Comparison of ENCODE assay signal across 29 mouse cellular contexts in genomic region chr7:110078168-110078567, GRCm38 (mm10). TPM values are rescaled to one million over a fixed set of nuclear protein-coding genes. Genes with fewer than 3 reads are reported as not detected.
DNase-seq lines count a peak whose midpoint lies in the region; ATAC-seq and TF ChIP-seq lines count a peak whose summit lies in the region.
"Had no signal": no experiment of that assay in that cellular context is flagged by ENCODE, and none has a peak within 500 bp of the region (broad histone marks: within the 10 kb centered on the region; RNA-seq: fewer than 3 reads in every experiment).

No protein-coding gene starts in this region.

- no peaks in the 10 kb centered on the region for H3K9me3 ChIP-seq in forebrain, embryonic 15.5 days
- H3K9me3 ChIP-seq: embryonic facial prominence, embryonic 10.5 days; embryonic facial prominence, embryonic 13.5 days; forebrain, embryonic 12.5 days; heart, embryonic 10.5 days; heart, embryonic 13.5 days had no signal

- H3ac ChIP-seq in C2C12 (ENCODE audit: control insufficient read depth, insufficient read length, low read depth): no peak overlapping the region

- H3K27ac ChIP-seq in forebrain, embryonic 15.5 days (replicated peaks): no peak overlapping the region
- H3K27ac ChIP-seq: embryonic facial prominence, embryonic 10.5 days; embryonic facial prominence, embryonic 13.5 days; forebrain, embryonic 12.5 days; gastrocnemius, adult 2 months; heart, embryonic 10.5 days; heart, embryonic 13.5 days; hindbrain, embryonic 14.5 days; hindbrain, postnatal 0 days had no signal

- H3K27me3 ChIP-seq in C2C12 (ENCODE audit: control insufficient read depth, insufficient read depth, insufficient read length): no peaks in the 10 kb centered on the region
- no peaks in the 10 kb centered on the region for H3K27me3 ChIP-seq in splenic B cell, adult 2 months (ENCODE audit: control insufficient read depth, insufficient read depth, low read length, poor library complexity, severe bottlenecking)
- H3K27me3 ChIP-seq in forebrain, embryonic 15.5 days: no peaks in the 10 kb centered on the region
- H3K27me3 ChIP-seq: embryonic facial prominence, embryonic 13.5 days; forebrain, embryonic 12.5 days; heart, embryonic 13.5 days had no signal

- 0 out of 2 replicates have a peak, but pooled peaks have one; percentile 41 for ATAC-seq in megakaryocyte-erythroid progenitor cell, adult 5-6 weeks (replicated peaks; ENCODE audit: low FRiP score, low TSS enrichment, poor library complexity, severe bottlenecking)
- no peak for ATAC-seq in forebrain, embryonic 15.5 days (replicated peaks)
- no peak for ATAC-seq in megakaryocyte, adult 5-6 weeks (ENCODE audit: poor library complexity, severe bottlenecking)
- ATAC-seq: forebrain, embryonic 16.5 days; hindbrain, postnatal 0 days; inflammation-experienced regulatory T-cells, adult 6 months; intestine, embryonic 16.5 days had no signal

- H3K79me3 ChIP-seq in C2C12 (ENCODE audit: low read depth): no peaks in the 10 kb centered on the region

- 94% methylated on average over 5 of the region's 5 CpGs for WGBS in forebrain, embryonic 15.5 days

- H3K9ac ChIP-seq in forebrain, embryonic 15.5 days (replicated peaks): no peak overlapping the region
- H3K9ac ChIP-seq: embryonic facial prominence, embryonic 13.5 days; forebrain, embryonic 12.5 days; heart, embryonic 13.5 days; hindbrain, embryonic 14.5 days had no signal

- no peak overlapping the region for H3K4me2 ChIP-seq in forebrain, embryonic 15.5 days (replicated peaks)
- H3K4me2 ChIP-seq: embryonic facial prominence, embryonic 13.5 days; forebrain, embryonic 12.5 days; heart, embryonic 13.5 days; hindbrain, embryonic 14.5 days had no signal

- peaks cover 64% of the 10 kb centered on the region for H3K36me3 ChIP-seq in C2C12 (ENCODE audit: control insufficient read depth, insufficient read depth)
- H3K36me3 ChIP-seq in splenic B cell, adult 2 months (ENCODE audit: control insufficient read depth, insufficient read depth, low read length, poor library complexity, severe bottlenecking): peaks cover 24% of the 10 kb centered on the region
- peaks cover 85% of the 10 kb centered on the region for H3K36me3 ChIP-seq in forebrain, embryonic 15.5 days

- no peak overlapping the region for H3K4me3 ChIP-seq in C2C12 (ENCODE audit: insufficient read depth, poor library complexity, severe bottlenecking)
- no peak overlapping the region for H3K4me3 ChIP-seq in forebrain, embryonic 15.5 days
- H3K4me3 ChIP-seq: embryonic facial prominence, embryonic 10.5 days; embryonic facial prominence, embryonic 13.5 days; erythroblast, embryonic 14.5 days; forebrain, embryonic 12.5 days; gastrocnemius, adult 2 months; heart, embryonic 10.5 days; heart, embryonic 13.5 days had no signal

- peaks cover 1% of the 10 kb centered on the region for H3K4me1 ChIP-seq in forebrain, embryonic 15.5 days
- H3K4me1 ChIP-seq: embryonic facial prominence, embryonic 10.5 days; embryonic facial prominence, embryonic 13.5 days; heart, embryonic 10.5 days; heart, embryonic 13.5 days had no signal

- no peak for TF ChIP-seq CTCF in C2C12 (IDR thresholded peaks at IDR 0.05; ENCODE audit: control insufficient read depth, insufficient read depth, insufficient read length)

- DNase-seq in adrenal gland, postnatal 25 days: peak; percentile 7
- no peak for DNase-seq in adrenal gland, adult 8-10 months
- peak; percentile 66 for DNase-seq in splenic B cell, adult 2 months (ENCODE audit: low read depth, low spot score)
- no peak for DNase-seq in left cerebral cortex, adult 8-10 months (ENCODE audit: low spot score in 2 of 2)
- DNase-seq: cerebellum, adult 11 months; cerebellum, adult 8-10 months; cerebellum, postnatal 10 days; cerebellum, postnatal 36 days; embryo, embryonic 11 days; gastrocnemius, adult 2 months; gastrocnemius, postnatal 25 days; heart, adult 18-20 months; heart, postnatal 14 days; heart, postnatal 4 days had no signal

- no peaks in the 10 kb centered on the region for H3K79me2 ChIP-seq in C2C12 (ENCODE audit: control insufficient read depth, insufficient read depth)

TF ChIP-seq in C2C12, 6 proteins besides CTCF, POLR2A, EP300 and RAD21:
- no peak for TF ChIP-seq USF1 (IDR thresholded peaks at IDR 0.05; ENCODE audit: low read depth)
- TF ChIP-seq CEBPB (IDR thresholded peaks at IDR 0.05; ENCODE audit: low read depth): no peak
- peak; percentile 99 for TF ChIP-seq MYOD1 (IDR thresholded peaks at IDR 0.05; ENCODE audit: control insufficient read depth, insufficient read length, low read depth)
- no peak for TF ChIP-seq MYOG (IDR thresholded peaks at IDR 0.05; ENCODE audit: control insufficient read depth, extremely low read depth, insufficient read length)
- TF ChIP-seq FOSL1 (IDR thresholded peaks at IDR 0.05; ENCODE audit: insufficient read depth, low read length, poor library complexity, severe bottlenecking): peak; percentile 73
- peak; percentile 38 for TF ChIP-seq MAX (IDR thresholded peaks at IDR 0.05)

RNA-seq across cellular contexts. Expression of gene Zfp143, which starts 17.2 kb away (rescaled TPM):
- total RNA-seq in adrenal gland, postnatal 25 days (2021): 14.2 and 16.9 TPM in 2 replicates
- total RNA-seq in adrenal gland, adult 8-10 months (2022): 10 to 100 TPM; 13.3 to 17.8 (median 15.7) TPM
- polyA plus RNA-seq in C2C12 (2012; fragmentation: generic; extraction: Trizol): 7.5 TPM
- 18.8 and 25.7 TPM in 2 replicates for total RNA-seq in megakaryocyte-erythroid progenitor cell, adult 5-6 weeks (2014; fragmentation: Nextera tagmentation)
- total RNA-seq in megakaryocyte-erythroid progenitor cell, adult 5-6 weeks (2017): 30.1 and 47.0 TPM in 2 replicates
- polyA plus RNA-seq in forebrain, embryonic 15.5 days (2015; fragmentation: Nextera tagmentation; extraction: Ambion mirVana): 23.3 and 25.0 TPM in 2 replicates
- 10 to 100 TPM in 3 of 4 experiments, 1 to 10 TPM in 1; 9.2 to 11.1 (median 10.6) TPM for total RNA-seq in left cerebral cortex, adult 8-10 months (2022)
- 29.3 and 30.8 TPM in 2 replicates for total RNA-seq in megakaryocyte, adult 5-6 weeks (2015)
- 39.9 and 44.9 TPM in 2 replicates for total RNA-seq in megakaryocyte, adult 5-6 weeks (2017)

RNA-seq across cellular contexts. Expression of gene Wee1, which starts 43.7 kb away (rescaled TPM):
- 14.5 and 17.0 TPM in 2 replicates for total RNA-seq in adrenal gland, postnatal 25 days (2021)
- 10 to 100 TPM in 3 of 4 experiments, 1 to 10 TPM in 1; 9.8 to 16.5 (median 13.3) TPM for total RNA-seq in adrenal gland, adult 8-10 months (2022)
- polyA plus RNA-seq in C2C12 (2012; fragmentation: generic; extraction: Trizol): 15.8 TPM
- 42.8 and 48.8 TPM in 2 replicates for total RNA-seq in megakaryocyte-erythroid progenitor cell, adult 5-6 weeks (2014; fragmentation: Nextera tagmentation)
- total RNA-seq in megakaryocyte-erythroid progenitor cell, adult 5-6 weeks (2017): 27.0 and 27.8 TPM in 2 replicates
- 12.3 and 14.1 TPM in 2 replicates for polyA plus RNA-seq in forebrain, embryonic 15.5 days (2015; fragmentation: Nextera tagmentation; extraction: Ambion mirVana)
- 10 to 100 TPM; 21.0 to 24.7 (median 22.3) TPM for total RNA-seq in left cerebral cortex, adult 8-10 months (2022)
- total RNA-seq in megakaryocyte, adult 5-6 weeks (2015): 34.9 and 35.7 TPM in 2 replicates
- total RNA-seq in megakaryocyte, adult 5-6 weeks (2017): 17.7 and 21.5 TPM in 2 replicates

Comparison
In these comparisons a context has a peak if more than half of its experiments do, and no peak if none do; other contexts are left out.
1. DNase-seq: peak in adrenal gland, postnatal 25 days (single experiment) and splenic B cell, adult 2 months (single experiment); none in adrenal gland, adult 8-10 months (single experiment) and left cerebral cortex, adult 8-10 months (0 of 2).